Mouse (Mus musculus): ENCODE measurements around the gene Arpp19. TPM values are rescaled to one million over a fixed set of nuclear protein-coding genes. Genes with fewer than 3 reads are reported as not detected.

The Arpp19 gene
- 248 and 254 TPM in 2 replicates for polyA plus RNA-seq (2015; fragmentation: Nextera tagmentation; extraction: Ambion mirVana)

GRCm38 (mm10) chr9:75037451-75038356 lies at the start of gene Arpp19:
Arpp19 (plus strand) TSS chr9:75037614.
- WGBS: under 1% methylated on average over 62 of the region's 73 CpGs
- ATAC-seq: peak; percentile 98

GRCm38 (mm10) chr9:74988893-74989460 lies 48.4 kb upstream of the Arpp19 start:
- ATAC-seq (no peak), DNase-seq (ENCODE audit: low spot score) (no peak)
- Histone ChIP-seq H3K4me3 (ENCODE audit: low read depth, low read length) (no peak overlapping the region), H3K36me3 (ENCODE audit: insufficient read depth, low read length) (no peaks in the 10 kb centered on the region), H3K4me1 (ENCODE audit: insufficient read depth, low read depth, low read length) (no peaks in the 10 kb centered on the region), H3K4me2 (replicated peaks; ENCODE audit: low read depth, low read length) (no peak overlapping the region), H3K27ac (ENCODE audit: low read length) (no peak overlapping the region), H3K27me3 (replicated peaks; ENCODE audit: insufficient read depth, low read length) (no peaks in the 10 kb centered on the region), H3K9me3 (ENCODE audit: low read length) (no peaks in the 10 kb centered on the region), H3K9ac (replicated peaks; ENCODE audit: low read depth) (no peak overlapping the region)
- 87% methylated on average over 7 of the region's 7 CpGs for WGBS
- TF ChIP-seq EP300 (IDR thresholded peaks at IDR 0.05) (no peak), CTCF (IDR thresholded peaks at IDR 0.05) (no peak)

More at GRCm38 (mm10) chr9:75037451-75038356, at the start of gene Arpp19:
- Histone ChIP-seq H3K36me3 (ENCODE audit: insufficient read depth, low read length) (no peaks in the 10 kb centered on the region), H3K4me1 (ENCODE audit: insufficient read depth, low read depth, low read length) (no peaks in the 10 kb centered on the region), H3K9me3 (ENCODE audit: low read length) (no peaks in the 10 kb centered on the region), H3K27ac (ENCODE audit: low read length) (peak within 1 kb of the TSS; percentile 84), H3K9ac (replicated peaks; ENCODE audit: low read depth) (peak within 1 kb of the TSS; percentile 87), H3K4me3 (ENCODE audit: low read depth, low read length) (peak within 1 kb of the TSS; percentile 95), H3K4me2 (replicated peaks; ENCODE audit: low read depth, low read length) (peak within 1 kb of the TSS; percentile 69), H3K27me3 (replicated peaks; ENCODE audit: insufficient read depth, low read length) (no peaks in the 10 kb centered on the region)
- no peak for TF ChIP-seq EP300 (IDR thresholded peaks at IDR 0.05)
- no peak for TF ChIP-seq CTCF (IDR thresholded peaks at IDR 0.05)
- peak; percentile 94 for DNase-seq (ENCODE audit: low spot score)

GRCm38 (mm10) chr9:74989990-74990389 lies 47.4 kb upstream of the Arpp19 start:
- TF ChIP-seq EP300 (IDR thresholded peaks at IDR 0.05): no peak
- TF ChIP-seq CTCF (IDR thresholded peaks at IDR 0.05): no peak
- no peak for ATAC-seq
- no peak overlapping the region for H3K4me3 ChIP-seq (ENCODE audit: low read depth, low read length)
- 55% methylated on average over 2 of the region's 2 CpGs for WGBS
- no peaks in the 10 kb centered on the region for H3K36me3 ChIP-seq (ENCODE audit: insufficient read depth, low read length)
- no peaks in the 10 kb centered on the region for H3K27me3 ChIP-seq (replicated peaks; ENCODE audit: insufficient read depth, low read length)
- DNase-seq (ENCODE audit: low spot score): no peak
- no peaks in the 10 kb centered on the region for H3K4me1 ChIP-seq (ENCODE audit: insufficient read depth, low read depth, low read length)
- no peak overlapping the region for H3K9ac ChIP-seq (replicated peaks; ENCODE audit: low read depth)
- H3K4me2 ChIP-seq (replicated peaks; ENCODE audit: low read depth, low read length): no peak overlapping the region
- H3K9me3 ChIP-seq (ENCODE audit: low read length): no peaks in the 10 kb centered on the region
- H3K27ac ChIP-seq (ENCODE audit: low read length): no peak overlapping the region

- Histone ChIP-seq H3K27ac (ENCODE audit: low read length) (no peak overlapping the region), H3K9ac (replicated peaks; ENCODE audit: low read depth) (no peak overlapping the region), H3K36me3 (ENCODE audit: insufficient read depth, low read length) (no peaks in the 10 kb centered on the region), H3K4me1 (ENCODE audit: insufficient read depth, low read depth, low read length) (no peaks in the 10 kb centered on the region), H3K4me3 (ENCODE audit: low read depth, low read length) (no peak overlapping the region), H3K27me3 (replicated peaks; ENCODE audit: insufficient read depth, low read length) (no peaks in the 10 kb centered on the region), H3K4me2 (replicated peaks; ENCODE audit: low read depth, low read length) (no peak overlapping the region), H3K9me3 (ENCODE audit: low read length) (no peaks in the 10 kb centered on the region)
- 79% methylated on average over 10 of the region's 10 CpGs for WGBS
- TF ChIP-seq EP300 (IDR thresholded peaks at IDR 0.05) (no peak), CTCF (IDR thresholded peaks at IDR 0.05) (no peak)
- no peak for ATAC-seq
- DNase-seq (ENCODE audit: low spot score): no peak
These were observed 42.7 kb upstream of the Arpp19 start for GRCm38 (mm10) chr9:74994611-74995257.

GRCm38 (mm10) chr9:74996349-74996748 lies 41.1 kb upstream of the Arpp19 start:
- no peak overlapping the region for H3K9ac ChIP-seq (replicated peaks; ENCODE audit: low read depth)
- no peaks in the 10 kb centered on the region for H3K36me3 ChIP-seq (ENCODE audit: insufficient read depth, low read length)
- 59% methylated on average over 2 of the region's 2 CpGs for WGBS

GRCm38 (mm10) chr9:74997976-74998375 lies 39.4 kb upstream of the Arpp19 start:
- ATAC-seq (no peak), DNase-seq (ENCODE audit: low spot score) (no peak)
- Histone ChIP-seq H3K27me3 (replicated peaks; ENCODE audit: insufficient read depth, low read length) (no peaks in the 10 kb centered on the region), H3K36me3 (ENCODE audit: insufficient read depth, low read length) (no peaks in the 10 kb centered on the region), H3K4me3 (ENCODE audit: low read depth, low read length) (no peak overlapping the region), H3K4me1 (ENCODE audit: insufficient read depth, low read depth, low read length) (peaks cover 6% of the 10 kb centered on the region; the same call in 1 of the 2 replicates), H3K9ac (replicated peaks; ENCODE audit: low read depth) (no peak overlapping the region), H3K27ac (ENCODE audit: low read length) (no peak overlapping the region), H3K9me3 (ENCODE audit: low read length) (no peaks in the 10 kb centered on the region), H3K4me2 (replicated peaks; ENCODE audit: low read depth, low read length) (no peak overlapping the region)
- no peak for TF ChIP-seq EP300 (IDR thresholded peaks at IDR 0.05)
- TF ChIP-seq CTCF (IDR thresholded peaks at IDR 0.05): no peak

More at GRCm38 (mm10) chr9:74996349-74996748, 41.1 kb upstream of the Arpp19 start:
- Histone ChIP-seq H3K27ac (ENCODE audit: low read length) (no peak overlapping the region), H3K27me3 (replicated peaks; ENCODE audit: insufficient read depth, low read length) (no peaks in the 10 kb centered on the region), H3K4me2 (replicated peaks; ENCODE audit: low read depth, low read length) (no peak overlapping the region), H3K9me3 (ENCODE audit: low read length) (no peaks in the 10 kb centered on the region), H3K4me1 (ENCODE audit: insufficient read depth, low read depth, low read length) (peaks cover 3% of the 10 kb centered on the region; the same call in 1 of the 2 replicates), H3K4me3 (ENCODE audit: low read depth, low read length) (no peak overlapping the region)
- TF ChIP-seq EP300 (IDR thresholded peaks at IDR 0.05) (no peak), CTCF (IDR thresholded peaks at IDR 0.05) (no peak)
- ATAC-seq (no peak), DNase-seq (ENCODE audit: low spot score) (no peak)
